Mouse (Mus musculus): ENCODE data around the gene Birc2. TPM values are rescaled to one million over a fixed set of nuclear protein-coding genes. Genes with fewer than 3 reads are reported as not detected.

The Birc2 gene
- polyA plus RNA-seq, 1 experiment from 2014 or later = 52.8 TPM

DNA sequence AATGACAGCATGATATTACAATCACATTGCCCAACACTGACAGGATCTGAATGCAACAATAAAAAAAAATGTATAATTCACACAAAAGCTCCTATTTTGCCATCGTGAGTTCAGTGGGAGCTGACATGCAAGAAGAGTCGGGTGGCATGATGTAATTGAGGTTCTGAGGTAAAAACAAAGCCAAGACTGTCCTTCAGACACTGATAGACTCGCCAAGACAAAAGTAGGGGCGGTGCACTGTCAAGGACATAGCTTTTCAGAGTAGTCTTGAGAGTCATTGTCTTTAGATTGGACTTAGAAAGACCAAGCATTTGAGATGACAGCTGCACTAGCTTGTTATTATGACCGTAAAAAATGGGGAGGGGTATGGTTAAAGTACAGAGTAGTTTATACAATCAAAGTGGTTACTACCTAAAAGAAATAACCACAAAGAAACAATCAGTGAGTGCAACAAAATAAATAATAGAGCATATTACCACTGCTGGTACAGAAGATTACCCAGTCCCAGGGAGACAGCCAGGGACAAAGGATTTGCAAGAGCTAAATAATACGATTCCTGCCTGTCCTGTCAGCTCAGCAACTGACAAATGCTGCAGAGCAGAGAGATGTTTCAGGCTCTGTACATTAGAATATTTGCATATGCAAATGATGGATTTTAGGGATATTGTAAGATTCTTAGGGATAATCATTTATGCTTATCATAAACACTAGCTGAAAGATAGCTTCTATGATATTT is 40.6 kb downstream of the Birc2 start:
- Histone ChIP-seq H3K4me2 (ENCODE audit: low read length) (no peak overlapping the region), H3K4me3 (ENCODE audit: low read depth, low read length) (no peak overlapping the region), H3K36me3 (ENCODE audit: control insufficient read depth, insufficient read depth, low read length) (peaks cover 24% of the 10 kb centered on the region), H3K4me1 (ENCODE audit: control insufficient read depth, insufficient read depth, low read length) (no peaks in the 10 kb centered on the region), H3K27ac (ENCODE audit: low read depth, low read length) (peak overlapping the region; percentile 49; the same call in 1 of the 2 replicates), H3K27me3 (replicated peaks; ENCODE audit: control insufficient read depth, insufficient read depth, low read length) (no peaks in the 10 kb centered on the region), H3K9me3 (replicated peaks; ENCODE audit: control insufficient read depth, low read length) (no peaks in the 10 kb centered on the region), H3K9ac (ENCODE audit: low read length) (no peak overlapping the region; the same call in 1 of the 2 replicates)
- DNase-seq (ENCODE audit: low spot score) (peak; percentile 66), ATAC-seq (peak; percentile 84)
- WGBS = 58% methylated on average over 6 of the region's 6 CpGs

DNA sequence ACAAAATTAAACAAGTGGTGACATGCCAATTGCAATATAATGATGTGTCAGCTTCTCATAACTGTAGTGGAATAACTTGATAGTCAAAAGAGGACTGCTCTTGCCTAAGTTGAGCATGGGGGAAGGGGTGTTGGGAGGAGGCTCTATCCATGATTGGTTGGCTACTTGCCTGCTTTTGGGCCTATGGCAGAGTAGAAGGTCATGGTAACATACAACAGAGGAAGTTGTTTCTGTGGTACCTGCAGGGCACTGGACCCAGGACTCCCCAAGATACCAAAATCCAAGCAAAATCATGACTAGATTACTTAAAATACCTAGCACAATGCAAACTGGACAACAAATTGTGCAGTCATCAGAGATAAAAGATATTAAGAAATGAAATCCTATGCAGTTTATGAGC is 41.3 kb downstream of the Birc2 start:
- peaks cover 31% of the 10 kb centered on the region for H3K36me3 ChIP-seq (ENCODE audit: control insufficient read depth, insufficient read depth, low read length)
- H3K27me3 ChIP-seq (replicated peaks; ENCODE audit: control insufficient read depth, insufficient read depth, low read length) = no peaks in the 10 kb centered on the region
- no peak overlapping the region for H3K9ac ChIP-seq (ENCODE audit: low read length)
- H3K9me3 ChIP-seq (replicated peaks; ENCODE audit: control insufficient read depth, low read length) = no peaks in the 10 kb centered on the region
- 0 out of 2 replicates have a peak overlapping the region, but pooled peaks have one; percentile 9 for H3K27ac ChIP-seq (ENCODE audit: low read depth, low read length)
- ATAC-seq (no peak), DNase-seq (ENCODE audit: low spot score) (no peak)
- H3K4me1 ChIP-seq (ENCODE audit: control insufficient read depth, insufficient read depth, low read length) = no peaks in the 10 kb centered on the region
- H3K4me3 ChIP-seq (ENCODE audit: low read depth, low read length) = no peak overlapping the region
- H3K4me2 ChIP-seq (ENCODE audit: low read length) = no peak overlapping the region

GRCm38 (mm10) chr9:7793561-7793960 is 43.3 kb downstream of the Birc2 start:
- Histone ChIP-seq H3K4me3 (ENCODE audit: low read depth, low read length) (no peak overlapping the region), H3K27ac (ENCODE audit: low read depth, low read length) (no peak overlapping the region), H3K9me3 (replicated peaks; ENCODE audit: control insufficient read depth, low read length) (no peaks in the 10 kb centered on the region), H3K4me2 (ENCODE audit: low read length) (no peak overlapping the region), H3K9ac (ENCODE audit: low read length) (no peak overlapping the region), H3K4me1 (ENCODE audit: control insufficient read depth, insufficient read depth, low read length) (no peaks in the 10 kb centered on the region), H3K27me3 (replicated peaks; ENCODE audit: control insufficient read depth, insufficient read depth, low read length) (no peaks in the 10 kb centered on the region), H3K36me3 (ENCODE audit: control insufficient read depth, insufficient read depth, low read length) (peaks cover 32% of the 10 kb centered on the region)
- 92% methylated on average over 2 of the region's 2 CpGs for WGBS
- DNase-seq (ENCODE audit: low spot score) (no peak), ATAC-seq (no peak)

- Histone ChIP-seq H3K4me1 (ENCODE audit: control insufficient read depth, insufficient read depth, low read length) (no peaks in the 10 kb centered on the region), H3K9ac (ENCODE audit: low read length) (no peak overlapping the region), H3K27me3 (replicated peaks; ENCODE audit: control insufficient read depth, insufficient read depth, low read length) (no peaks in the 10 kb centered on the region), H3K36me3 (ENCODE audit: control insufficient read depth, insufficient read depth, low read length) (peaks cover 34% of the 10 kb centered on the region), H3K4me2 (ENCODE audit: low read length) (no peak overlapping the region), H3K9me3 (replicated peaks; ENCODE audit: control insufficient read depth, low read length) (no peaks in the 10 kb centered on the region), H3K4me3 (ENCODE audit: low read depth, low read length) (no peak overlapping the region), H3K27ac (ENCODE audit: low read depth, low read length) (no peak overlapping the region)
- DNase-seq (ENCODE audit: low spot score) = no peak
- 93% methylated on average over 11 of the region's 11 CpGs for WGBS
- no peak for ATAC-seq
Observed at GRCm38 (mm10) chr9:7790580-7791084, 46.2 kb downstream of the Birc2 start.

GRCm38 (mm10) chr9:7789764-7790575 is 46.9 kb downstream of the Birc2 start:
- Histone ChIP-seq H3K27ac (ENCODE audit: low read depth, low read length) (no peak overlapping the region), H3K9me3 (replicated peaks; ENCODE audit: control insufficient read depth, low read length) (no peaks in the 10 kb centered on the region), H3K4me2 (ENCODE audit: low read length) (no peak overlapping the region), H3K4me1 (ENCODE audit: control insufficient read depth, insufficient read depth, low read length) (no peaks in the 10 kb centered on the region; the same call in 1 of the 2 replicates), H3K36me3 (ENCODE audit: control insufficient read depth, insufficient read depth, low read length) (peaks cover 37% of the 10 kb centered on the region), H3K9ac (ENCODE audit: low read length) (no peak overlapping the region), H3K27me3 (replicated peaks; ENCODE audit: control insufficient read depth, insufficient read depth, low read length) (no peaks in the 10 kb centered on the region), H3K4me3 (ENCODE audit: low read depth, low read length) (no peak overlapping the region)
- 89% methylated on average over 8 of the region's 8 CpGs for WGBS
- no peak for ATAC-seq
- DNase-seq (ENCODE audit: low spot score) = no peak

- Histone ChIP-seq H3K4me2 (ENCODE audit: low read length) (no peak overlapping the region), H3K4me3 (ENCODE audit: low read depth, low read length) (no peak overlapping the region), H3K27me3 (replicated peaks; ENCODE audit: control insufficient read depth, insufficient read depth, low read length) (no peaks in the 10 kb centered on the region), H3K9me3 (replicated peaks; ENCODE audit: control insufficient read depth, low read length) (no peaks in the 10 kb centered on the region), H3K36me3 (ENCODE audit: control insufficient read depth, insufficient read depth, low read length) (peaks cover 28% of the 10 kb centered on the region), H3K9ac (ENCODE audit: low read length) (no peak overlapping the region), H3K4me1 (ENCODE audit: control insufficient read depth, insufficient read depth, low read length) (no peaks in the 10 kb centered on the region; the same call in 1 of the 2 replicates), H3K27ac (ENCODE audit: low read depth, low read length) (no peak overlapping the region)
- DNase-seq (ENCODE audit: low spot score) (no peak), ATAC-seq (no peak)
- WGBS = 90% methylated on average over 6 of the region's 6 CpGs
Observed at GRCm38 (mm10) chr9:7788411-7788810, 48.5 kb downstream of the Birc2 start.

DNA sequence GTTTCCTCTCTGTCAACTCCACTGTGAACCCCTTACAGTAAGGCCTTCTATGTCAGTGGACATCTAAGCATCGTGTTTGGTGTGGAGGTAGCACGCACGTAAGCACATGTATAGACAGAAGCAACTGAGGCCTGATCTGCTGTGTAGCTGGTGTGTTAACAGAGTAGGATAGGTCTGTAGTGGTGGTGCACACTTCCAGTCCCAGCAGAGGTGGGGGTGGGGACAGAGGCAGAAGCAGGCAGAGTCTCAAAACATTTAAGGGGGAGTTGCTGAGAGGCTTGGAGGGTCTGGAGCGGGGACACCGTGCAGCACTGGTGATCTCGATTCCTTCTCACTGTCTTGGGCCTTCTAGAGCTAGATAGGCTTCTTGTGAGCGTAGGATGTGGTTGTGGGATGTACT is 50.8 kb downstream of the Birc2 start:
- no peak overlapping the region for H3K9ac ChIP-seq (ENCODE audit: low read length)
- H3K27ac ChIP-seq (ENCODE audit: low read depth, low read length) = no peak overlapping the region
- no peaks in the 10 kb centered on the region; the same call in 1 of the 2 replicates for H3K4me1 ChIP-seq (ENCODE audit: control insufficient read depth, insufficient read depth, low read length)
- DNase-seq (ENCODE audit: low spot score) (no peak), ATAC-seq (no peak)
- H3K36me3 ChIP-seq (ENCODE audit: control insufficient read depth, insufficient read depth, low read length) = peaks cover 11% of the 10 kb centered on the region; the same call in 1 of the 2 replicates
- no peaks in the 10 kb centered on the region for H3K9me3 ChIP-seq (replicated peaks; ENCODE audit: control insufficient read depth, low read length)
- H3K4me3 ChIP-seq (ENCODE audit: low read depth, low read length) = no peak overlapping the region
- 95% methylated on average over 7 of the region's 7 CpGs for WGBS
- no peaks in the 10 kb centered on the region for H3K27me3 ChIP-seq (replicated peaks; ENCODE audit: control insufficient read depth, insufficient read depth, low read length)
- H3K4me2 ChIP-seq (ENCODE audit: low read length) = no peak overlapping the region

DNA sequence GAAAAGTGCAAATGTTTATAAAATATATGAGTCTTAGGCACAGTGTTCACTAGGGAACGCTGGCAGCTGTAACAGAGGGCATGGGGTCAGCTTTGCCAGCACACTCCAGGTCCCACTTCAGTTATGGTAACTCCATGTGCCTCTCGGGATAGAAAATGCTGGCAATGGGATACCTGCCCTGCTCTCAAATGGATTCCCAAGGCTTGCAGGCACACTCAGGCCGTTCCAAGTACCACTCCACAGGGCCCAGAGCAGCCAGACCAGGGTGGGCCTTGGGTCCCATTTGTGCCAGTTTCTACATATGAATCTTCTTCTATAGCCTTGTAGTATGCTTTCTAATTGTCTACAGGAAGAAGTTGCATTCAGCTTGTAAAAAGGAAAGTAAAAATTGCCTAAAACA is 51.5 kb downstream of the Birc2 start:
- Histone ChIP-seq H3K9me3 (replicated peaks; ENCODE audit: control insufficient read depth, low read length) (no peaks in the 10 kb centered on the region), H3K9ac (ENCODE audit: low read length) (no peak overlapping the region), H3K27me3 (replicated peaks; ENCODE audit: control insufficient read depth, insufficient read depth, low read length) (no peaks in the 10 kb centered on the region), H3K4me1 (ENCODE audit: control insufficient read depth, insufficient read depth, low read length) (no peaks in the 10 kb centered on the region; the same call in 1 of the 2 replicates), H3K4me3 (ENCODE audit: low read depth, low read length) (no peak overlapping the region), H3K36me3 (ENCODE audit: control insufficient read depth, insufficient read depth, low read length) (0 out of 2 replicates have a peak, but pooled peaks cover 6% of the 10 kb centered on the region), H3K27ac (ENCODE audit: low read depth, low read length) (no peak overlapping the region), H3K4me2 (ENCODE audit: low read length) (no peak overlapping the region)
- no peak; the same call in 1 of the 2 replicates for ATAC-seq
- WGBS = 97% methylated on average over 3 of the region's 3 CpGs
- DNase-seq (ENCODE audit: low spot score) = no peak
